Mouse (Mus musculus) E14TG2a.4 (cell line): Measurements from ENCODE around the gene Dcaf11.

Experiments
- CTCF ChIP-seq: conservative IDR thresholded peaks from 2 replicates; pipeline ENCODE4 v1.5.1; 2014; ENCODE audit warnings: low read length
- NANOG ChIP-seq: IDR thresholded peaks from 2 replicates; pipeline ENCODE4 v1.6.1; 2014; ENCODE audit warnings: borderline replicate concordance, low read length, mixed read lengths
- POU5F1 ChIP-seq: IDR thresholded peaks from 2 replicates; pipeline ENCODE4 v1.6.1; 2014; ENCODE audit warnings: low read length, borderline replicate concordance

- no peak for TF ChIP-seq CTCF
- TF ChIP-seq POU5F1, result no peak
- TF ChIP-seq NANOG, result no peak
These were observed 56.1 kb downstream of the Dcaf11 start for GRCm38 (mm10) chr14:55615876-55616275.
